7 mouse cellular contexts compared by ENCODE assay signal in genomic region chr10:38848884-38849499, GRCm38 (mm10). TPM values are rescaled to one million over a fixed set of nuclear protein-coding genes. Genes with fewer than 3 reads are reported as not detected.
DNase-seq lines count a peak whose midpoint lies in the region; ATAC-seq and TF ChIP-seq lines count a peak whose summit lies in the region.

No protein-coding gene starts in this region.

- no peaks in the 10 kb centered on the region for H3K27me3 ChIP-seq in midbrain, embryonic 13.5 days

- peak; percentile 74 for DNase-seq in MN1 (ENCODE audit: low spot score)
- peak; percentile 32 for DNase-seq in fibroblast of lung, adult 2 months (ENCODE audit: low read depth)
- DNase-seq in heart, postnatal 14 days, result peak; percentile 74 to 85
- peak; percentile 70 to 83 for DNase-seq in left cerebral cortex, adult 2 months (ENCODE audit: extremely low spot score in 1 of 2, low spot score in 2 of 2)
- peak; percentile 18 to 57 for DNase-seq in spleen, postnatal 10 days (ENCODE audit: low spot score in 2 of 2)

- H3K9me3 ChIP-seq in midbrain, embryonic 13.5 days, result no peaks in the 10 kb centered on the region

- no peak for TF ChIP-seq POLR2A in bone marrow, adult 2 months (IDR thresholded peaks at IDR 0.05; ENCODE audit: borderline replicate concordance, control insufficient read depth, low read depth, low read length)

- TF ChIP-seq CTCF in bone marrow, adult 2 months (IDR thresholded peaks at IDR 0.05; ENCODE audit: control insufficient read depth, insufficient read depth, low read length), result peak; percentile 69
- peak; percentile 97 for TF ChIP-seq CTCF in left cerebral cortex, adult 2 months (IDR thresholded peaks at IDR 0.05)

- 27% methylated on average over 8 of the region's 8 CpGs for WGBS in bone marrow, adult 2 months
- WGBS in midbrain, embryonic 13.5 days, result 19% methylated on average over 8 of the region's 8 CpGs

- ATAC-seq in midbrain, embryonic 13.5 days, result peak; percentile 60; the same call in 1 of the 2 replicates

- no peaks in the 10 kb centered on the region for H3K36me3 ChIP-seq in midbrain, embryonic 13.5 days

- H3K9ac ChIP-seq in midbrain, embryonic 13.5 days (replicated peaks), result no peak overlapping the region

- intact Hi-C loops in heart, postnatal 14 days (cut with DNase I), result loop anchor here (2.0 to 5.0 kb wide), 2 partner anchors 1777 to 1834 kb away; no protein-coding TSS in a partner anchor
- intact Hi-C loops in left cerebral cortex, adult 2 months (cut with DNase I), result loop anchor here (1.0 to 5.0 kb wide), 4 partner anchors 297 to 1834 kb away; no protein-coding TSS in a partner anchor

- no peak overlapping the region for H3K4me2 ChIP-seq in midbrain, embryonic 13.5 days (replicated peaks)

- no peak overlapping the region for H3K4me3 ChIP-seq in bone marrow, adult 2 months (replicated peaks; ENCODE audit: control insufficient read depth, low read depth, low read length)
- H3K4me3 ChIP-seq in left cerebral cortex, adult 2 months, result no peak overlapping the region
- H3K4me3 ChIP-seq in midbrain, embryonic 13.5 days (replicated peaks), result no peak overlapping the region

- no peak overlapping the region for H3K27ac ChIP-seq in bone marrow, adult 2 months (ENCODE audit: control insufficient read depth, insufficient read depth, low read depth, low read length, poor library complexity)
- no peak overlapping the region for H3K27ac ChIP-seq in left cerebral cortex, adult 2 months
- H3K27ac ChIP-seq in midbrain, embryonic 13.5 days, result no peak overlapping the region

- no peaks in the 10 kb centered on the region for H3K4me1 ChIP-seq in bone marrow, adult 2 months (ENCODE audit: control insufficient read depth, insufficient read depth, low read length)
- no peaks in the 10 kb centered on the region for H3K4me1 ChIP-seq in midbrain, embryonic 13.5 days (replicated peaks)

RNA-seq across cellular contexts. Expression of gene Rfpl4b, which starts 27.4 kb away (rescaled TPM):
- polyA plus RNA-seq in bone marrow, adult 2 months (2011; ENCODE audit: insufficient read depth, insufficient read length, low replicate concordance, missing spikeins), result not detected in 2 replicates
- total RNA-seq in heart, postnatal 14 days (2021), result not detected
- not detected for total RNA-seq in left cerebral cortex, adult 2 months (2021)
- polyA plus RNA-seq in midbrain, embryonic 13.5 days (2015; fragmentation: Nextera tagmentation; extraction: Ambion mirVana), result not detected in 2 replicates
